ENCODE assay signal across 9 mouse cellular contexts in genomic region chr10:61370273-61370979, GRCm38 (mm10). TPM values are rescaled to one million over a fixed set of nuclear protein-coding genes. Genes with fewer than 3 reads are reported as not detected.
DNase-seq lines count a peak whose midpoint lies in the region; ATAC-seq and TF ChIP-seq lines count a peak whose summit lies in the region.
"Had no signal": no experiment of that assay in that cellular context is flagged by ENCODE, and none has a peak within 500 bp of the region (broad histone marks: within the 10 kb centered on the region; RNA-seq: fewer than 3 reads in every experiment).

No protein-coding gene starts in this region.

- H3K27ac ChIP-seq in neural tube, embryonic 11.5 days (ENCODE audit: low read depth, low read length), result peak overlapping the region; percentile 37; the same call in 1 of the 2 replicates
- H3K27ac ChIP-seq in heart, embryonic 13.5 days (replicated peaks), result peak overlapping the region; percentile 78
- H3K27ac ChIP-seq in kidney, postnatal 0 days, result peak overlapping the region; percentile 88
- peak overlapping the region; percentile 61 for H3K27ac ChIP-seq in neural tube, embryonic 13.5 days (replicated peaks)
- H3K27ac ChIP-seq: hindbrain, embryonic 15.5 days had no signal

- no peaks in the 10 kb centered on the region for H3K27me3 ChIP-seq in neural tube, embryonic 11.5 days (ENCODE audit: control insufficient read depth, insufficient read depth, low read length)
- no peaks in the 10 kb centered on the region for H3K27me3 ChIP-seq in heart, embryonic 13.5 days (replicated peaks)
- H3K27me3 ChIP-seq in kidney, postnatal 0 days (ENCODE audit: insufficient read depth, low read length), result no peaks in the 10 kb centered on the region
- no peaks in the 10 kb centered on the region for H3K27me3 ChIP-seq in neural tube, embryonic 13.5 days
- H3K27me3 ChIP-seq: hindbrain, embryonic 15.5 days had no signal

- peaks cover 11% of the 10 kb centered on the region for H3K4me1 ChIP-seq in neural tube, embryonic 11.5 days (ENCODE audit: control insufficient read depth, insufficient read depth, low read length)
- H3K4me1 ChIP-seq in heart, embryonic 13.5 days, result peaks cover 87% of the 10 kb centered on the region
- H3K4me1 ChIP-seq in kidney, postnatal 0 days (replicated peaks; ENCODE audit: insufficient read depth, low read length), result peaks cover 54% of the 10 kb centered on the region
- H3K4me1 ChIP-seq in neural tube, embryonic 13.5 days (replicated peaks), result peaks cover 52% of the 10 kb centered on the region

- no peak for DNase-seq in neural tube, embryonic 11.5 days (ENCODE audit: low spot score)
- no peak for DNase-seq in neural tube, embryonic 10.5 days (ENCODE audit: extremely low spot score, low spot score)
- peak; percentile 76 for DNase-seq in kidney, postnatal 0 days (ENCODE audit: low spot score)
- no peak for DNase-seq in spleen, postnatal 10 days (ENCODE audit: low spot score in 2 of 2)
- no peak for DNase-seq in left cerebral cortex, adult 9 months (ENCODE audit: low spot score in 2 of 2)

- ATAC-seq in neural tube, embryonic 11.5 days (ENCODE audit: insufficient read depth, low FRiP score, low TSS enrichment), result no peak
- no peak for ATAC-seq in heart, embryonic 13.5 days (ENCODE audit: extremely low read depth, insufficient number of reproducible peaks, low FRiP score, low TSS enrichment)
- ATAC-seq in kidney, postnatal 0 days (replicated peaks; ENCODE audit: low FRiP score, low read depth), result no peak; the same call in 1 of the 2 replicates
- ATAC-seq in neural tube, embryonic 13.5 days (ENCODE audit: low read depth), result no peak
- no peak for ATAC-seq in CD4-positive, CD25-positive, alpha-beta regulatory T cell, adult 4 months

- H3K36me3 ChIP-seq in neural tube, embryonic 11.5 days (ENCODE audit: control insufficient read depth, insufficient read depth, low read length), result no peaks in the 10 kb centered on the region
- peaks cover 6% of the 10 kb centered on the region for H3K36me3 ChIP-seq in heart, embryonic 13.5 days
- H3K36me3 ChIP-seq in kidney, postnatal 0 days (ENCODE audit: insufficient read depth, low read length), result no peaks in the 10 kb centered on the region
- no peaks in the 10 kb centered on the region for H3K36me3 ChIP-seq in neural tube, embryonic 13.5 days
- H3K36me3 ChIP-seq: hindbrain, embryonic 15.5 days had no signal

- no peak overlapping the region for H3K9ac ChIP-seq in neural tube, embryonic 11.5 days (ENCODE audit: low read length)
- peak overlapping the region; percentile 24; the same call in 1 of the 2 replicates for H3K9ac ChIP-seq in heart, embryonic 13.5 days
- H3K9ac ChIP-seq in kidney, postnatal 0 days (ENCODE audit: low read depth, low read length), result 0 out of 2 replicates have a peak overlapping the region, but pooled peaks have one; percentile 18
- H3K9ac ChIP-seq in neural tube, embryonic 13.5 days, result 0 out of 2 replicates have a peak overlapping the region, but pooled peaks have one; percentile 22
- H3K9ac ChIP-seq: hindbrain, embryonic 15.5 days had no signal

- 56% methylated on average over 18 of the region's 18 CpGs for WGBS in neural tube, embryonic 11.5 days
- WGBS in heart, embryonic 13.5 days, result 61% methylated on average over 18 of the region's 18 CpGs
- WGBS in kidney, postnatal 0 days, result 12% methylated on average over 18 of the region's 18 CpGs
- 71% methylated on average over 18 of the region's 18 CpGs for whole genome bisulfite sequencing in neural tube, embryonic 13.5 days

- H3K4me2 ChIP-seq in neural tube, embryonic 11.5 days (ENCODE audit: low read depth), result 0 out of 2 replicates have a peak overlapping the region, but pooled peaks have one; percentile 5
- peak overlapping the region; percentile 18; the same call in 1 of the 2 replicates for H3K4me2 ChIP-seq in heart, embryonic 13.5 days
- peak overlapping the region; percentile 3; the same call in 1 of the 2 replicates for H3K4me2 ChIP-seq in kidney, postnatal 0 days (ENCODE audit: low read length)
- H3K4me2 ChIP-seq in neural tube, embryonic 13.5 days, result no peak overlapping the region
- H3K4me2 ChIP-seq: hindbrain, embryonic 15.5 days had no signal

- H3K4me3 ChIP-seq in neural tube, embryonic 11.5 days (ENCODE audit: low read depth, low read length), result no peak overlapping the region
- no peak overlapping the region for H3K4me3 ChIP-seq in heart, embryonic 13.5 days
- no peak overlapping the region for H3K4me3 ChIP-seq in kidney, postnatal 0 days (replicated peaks; ENCODE audit: low read depth, low read length)
- no peak overlapping the region for H3K4me3 ChIP-seq in neural tube, embryonic 13.5 days
- H3K4me3 ChIP-seq: hindbrain, embryonic 15.5 days had no signal

- no peak for TF ChIP-seq CTCF in kidney, postnatal 0 days (IDR thresholded peaks at IDR 0.05; ENCODE audit: low read depth)

- no peaks in the 10 kb centered on the region for H3K9me3 ChIP-seq in neural tube, embryonic 11.5 days (ENCODE audit: control insufficient read depth, low read length)
- H3K9me3 ChIP-seq in heart, embryonic 13.5 days, result peaks cover 3% of the 10 kb centered on the region; the same call in 1 of the 2 replicates
- H3K9me3 ChIP-seq in kidney, postnatal 0 days (replicated peaks; ENCODE audit: low read length), result no peaks in the 10 kb centered on the region
- 0 out of 2 replicates have a peak, but pooled peaks cover 3% of the 10 kb centered on the region for H3K9me3 ChIP-seq in neural tube, embryonic 13.5 days
- H3K9me3 ChIP-seq: hindbrain, embryonic 15.5 days had no signal

RNA-seq across cellular contexts. Expression of gene Pald1, which starts 12.9 kb away (rescaled TPM):
- polyA plus RNA-seq in neural tube, embryonic 11.5 days (2014; fragmentation: Nextera tagmentation; extraction: Ambion mirVana), result 26.4 and 27.2 TPM in 2 replicates
- 25.9 and 26.6 TPM in 2 replicates for polyA plus RNA-seq in heart, embryonic 13.5 days (2015; fragmentation: Nextera tagmentation; extraction: Ambion mirVana)
- polyA plus RNA-seq in kidney, postnatal 0 days (2015; fragmentation: Nextera tagmentation; extraction: Ambion mirVana), result 20.2 and 24.8 TPM in 2 replicates
- polyA plus RNA-seq in neural tube, embryonic 13.5 days (2015; fragmentation: Nextera tagmentation; extraction: Ambion mirVana), result 30.6 and 31.5 TPM in 2 replicates
- polyA plus RNA-seq in CD4-positive, CD25-positive, alpha-beta regulatory T cell, adult 4 months (2017; shearing (Covaris generic)), result not detected

RNA-seq across cellular contexts. Expression of gene Nodal, which starts 47.3 kb away (rescaled TPM):
- polyA plus RNA-seq in neural tube, embryonic 11.5 days (2014; fragmentation: Nextera tagmentation; extraction: Ambion mirVana), result not detected in 2 replicates
- 0.09 TPM in 1 of 2 replicates, not detected in the other for polyA plus RNA-seq in heart, embryonic 13.5 days (2015; fragmentation: Nextera tagmentation; extraction: Ambion mirVana)
- polyA plus RNA-seq in kidney, postnatal 0 days (2015; fragmentation: Nextera tagmentation; extraction: Ambion mirVana), result 0.36 and 0.45 TPM in 2 replicates
- 0.14 TPM in 1 of 2 replicates, not detected in the other for polyA plus RNA-seq in neural tube, embryonic 13.5 days (2015; fragmentation: Nextera tagmentation; extraction: Ambion mirVana)
- polyA plus RNA-seq in CD4-positive, CD25-positive, alpha-beta regulatory T cell, adult 4 months (2017; shearing (Covaris generic)), result not detected

Comparison
In these comparisons a context has a peak if more than half of its experiments do, and no peak if none do; other contexts are left out.
1. H3K27ac ChIP-seq: peak in every context shown above with its lines; median percentile 88 in kidney, postnatal 0 days; 78 in heart, embryonic 13.5 days; 61 in neural tube, embryonic 13.5 days; 37 in neural tube, embryonic 11.5 days.
2. RNA of gene Pald1, which starts 12.9 kb away (polyA plus RNA-seq): 30.6 to 31.5 TPM in neural tube, embryonic 13.5 days, 25.9 to 26.6 TPM in heart, embryonic 13.5 days, 26.4 to 27.2 TPM in neural tube, embryonic 11.5 days and 20.2 to 24.8 TPM in kidney, postnatal 0 days; not detected in CD4-positive, CD25-positive, alpha-beta regulatory T cell, adult 4 months; every median in the first group is over 10 times any median in the second.